Mouse (Mus musculus) E14TG2a.4 (cell line): Measurements from ENCODE around the gene 2010109A12Rik.

Source experiments
- H3K27me3 ChIP-seq: 2 replicates; pipeline ENCODE4 v1.6.1; 2014; ENCODE audit warnings: low read length, control low read depth; ENCODE audit not compliant: insufficient read depth
- H3K36me3 ChIP-seq: 2 replicates; pipeline ENCODE4 v1.6.1; 2014; ENCODE audit warnings: low read length, control low read depth; ENCODE audit not compliant: insufficient read depth
- H3K4me1 ChIP-seq: replicated peaks from 2 replicates; pipeline ENCODE4 v1.6.1; 2014; ENCODE audit warnings: low read depth, low read length, control low read depth
- H3K4me3 ChIP-seq: replicated peaks from 2 replicates; pipeline ENCODE4 v1.5.1; 2014; ENCODE audit warnings: mild to moderate bottlenecking, low read length
- H3K9me3 ChIP-seq: 2 replicates; pipeline ENCODE4 v1.6.1; 2014; ENCODE audit warnings: low read length, control low read depth
- CTCF ChIP-seq: conservative IDR thresholded peaks from 2 replicates; pipeline ENCODE4 v1.5.1; 2014; ENCODE audit warnings: low read length
- NANOG ChIP-seq: IDR thresholded peaks from 2 replicates; pipeline ENCODE4 v1.6.1; 2014; ENCODE audit warnings: borderline replicate concordance, low read length, mixed read lengths
- POU5F1 ChIP-seq: IDR thresholded peaks from 2 replicates; pipeline ENCODE4 v1.6.1; 2014; ENCODE audit warnings: low read length, borderline replicate concordance

Gene 2010109A12Rik

GRCm38 (mm10) chr5:93255759-93256265 is 49.5 kb downstream of the 2010109A12Rik start:
- Histone ChIP-seq H3K9me3 (peaks cover 8% of the 10 kb centered on the region), H3K27me3 (0 out of 2 replicates have a peak, but pooled peaks cover 3% of the 10 kb centered on the region), H3K4me1 (no peaks in the 10 kb centered on the region), H3K4me3 (no peak overlapping the region), H3K36me3 (no peaks in the 10 kb centered on the region)
- TF ChIP-seq POU5F1 (no peak), NANOG (no peak), CTCF (no peak)

GRCm38 (mm10) chr5:93256820-93257405 is 50.6 kb downstream of the 2010109A12Rik start:
- H3K4me1 ChIP-seq, result no peaks in the 10 kb centered on the region
- no peak overlapping the region for H3K4me3 ChIP-seq
- peaks cover 8% of the 10 kb centered on the region for H3K9me3 ChIP-seq
- H3K36me3 ChIP-seq, result no peaks in the 10 kb centered on the region
- H3K27me3 ChIP-seq, result 0 out of 2 replicates have a peak, but pooled peaks cover 3% of the 10 kb centered on the region
- TF ChIP-seq CTCF (no peak), NANOG (no peak), POU5F1 (no peak)

GRCm38 (mm10) chr5:93259349-93259748 is 53.0 kb downstream of the 2010109A12Rik start:
- TF ChIP-seq CTCF (no peak), NANOG (no peak), POU5F1 (no peak)

GRCm38 (mm10) chr5:93260983-93261382 is 54.7 kb downstream of the 2010109A12Rik start:
- Histone ChIP-seq H3K36me3 (no peaks in the 10 kb centered on the region), H3K4me1 (peaks cover 13% of the 10 kb centered on the region), H3K4me3 (no peak overlapping the region), H3K27me3 (0 out of 2 replicates have a peak, but pooled peaks cover 3% of the 10 kb centered on the region), H3K9me3 (no peaks in the 10 kb centered on the region)
- TF ChIP-seq CTCF, result no peak
- no peak for TF ChIP-seq NANOG
- no peak for TF ChIP-seq POU5F1

More at GRCm38 (mm10) chr5:93259349-93259748, 53.0 kb downstream of the 2010109A12Rik start:
- Histone ChIP-seq H3K27me3 (0 out of 2 replicates have a peak, but pooled peaks cover 3% of the 10 kb centered on the region), H3K36me3 (no peaks in the 10 kb centered on the region), H3K4me3 (no peak overlapping the region), H3K4me1 (peaks cover 2% of the 10 kb centered on the region; the same call in 1 of the 2 replicates), H3K9me3 (peaks cover 7% of the 10 kb centered on the region)

- Histone ChIP-seq H3K27me3 (no peaks in the 10 kb centered on the region), H3K4me3 (no peak overlapping the region), H3K36me3 (no peaks in the 10 kb centered on the region), H3K9me3 (no peaks in the 10 kb centered on the region), H3K4me1 (peaks cover 19% of the 10 kb centered on the region)
- TF ChIP-seq NANOG, result no peak
- TF ChIP-seq POU5F1, result no peak
- TF ChIP-seq CTCF, result no peak
These were observed 56.4 kb downstream of the 2010109A12Rik start for GRCm38 (mm10) chr5:93262751-93263150.
